Mouse (Mus musculus) mesoderm, embryonic 11.5 days (tissue): ENCODE results near the gene Smim5.

ENCODE experiments used
- DNase-seq: peaks from one replicate; pipeline ENCODE4 v3.0.0-alpha.2; 2012; ENCODE audit warnings: low read depth, low spot score

The Smim5 gene

DNA sequence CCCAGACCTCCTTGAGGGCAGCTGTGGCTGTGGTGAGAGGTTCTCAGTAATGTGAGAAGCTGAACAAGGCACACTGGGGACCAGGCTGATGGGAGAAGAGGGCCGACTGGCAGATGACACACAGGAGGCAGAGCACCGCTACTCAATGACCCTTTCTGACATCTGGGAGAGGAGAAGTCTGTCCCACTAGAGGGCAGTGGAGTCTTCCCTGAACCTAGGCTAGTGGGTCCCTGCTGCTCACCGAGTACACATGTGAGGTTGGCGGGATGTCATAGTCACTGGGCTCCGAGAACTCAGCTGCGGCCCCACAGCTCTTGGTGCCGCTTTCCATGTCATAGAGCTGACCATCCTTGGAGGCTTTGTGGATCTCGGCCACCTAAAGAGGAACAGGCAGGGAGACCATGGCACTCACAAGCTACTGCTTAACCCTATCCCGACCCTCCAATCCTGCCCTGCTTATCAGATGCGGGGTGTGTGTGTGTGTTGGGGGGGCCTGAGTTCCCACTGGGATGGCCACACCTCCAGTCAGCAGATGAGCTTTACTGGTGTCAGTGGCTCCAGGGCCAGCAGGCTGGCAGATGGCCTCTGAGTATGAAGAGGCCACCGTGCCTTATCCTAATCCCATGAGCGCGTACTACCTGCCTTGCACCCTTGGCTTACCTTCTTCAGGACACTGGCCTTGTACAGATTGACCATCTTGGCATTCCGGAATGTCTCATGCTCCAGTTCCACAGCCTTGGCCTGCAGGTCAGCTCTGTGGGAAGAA lies 4.8 kb upstream of the Smim5 start:
- DNase-seq = peak; percentile 36

DNA sequence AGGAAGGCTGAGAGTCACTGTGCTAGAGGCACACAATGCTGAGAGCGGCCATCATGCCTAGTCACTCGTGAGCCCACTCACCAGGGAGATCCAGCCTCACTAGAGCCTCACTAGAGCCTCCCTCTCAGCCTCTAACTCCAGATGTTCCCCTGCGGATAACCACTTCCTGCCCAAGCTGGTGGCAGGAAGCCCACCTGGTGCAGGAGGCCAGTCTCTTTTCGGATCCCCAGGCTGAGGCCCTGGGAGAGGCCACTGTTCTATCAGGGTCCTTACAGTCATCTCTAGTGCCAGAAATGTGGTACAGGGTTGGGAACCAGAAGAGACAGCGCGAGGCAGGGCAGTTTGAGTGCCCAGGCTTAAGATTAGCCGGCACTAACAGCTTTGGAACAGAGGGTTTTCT lies 1.3 kb upstream of the Smim5 start:
- no peak for DNase-seq

GRCm38 (mm10) chr11:115898886-115899285 lies 880 bp upstream of the Smim5 start:
- DNase-seq = peak; percentile 44

GRCm38 (mm10) chr11:115900561-115901337 lies 983 bp downstream of the Smim5 start:
- no peak for DNase-seq

- DNase-seq = no peak
Observed at GRCm38 (mm10) chr11:115901338-115902161, 1.8 kb downstream of the Smim5 start.

DNA sequence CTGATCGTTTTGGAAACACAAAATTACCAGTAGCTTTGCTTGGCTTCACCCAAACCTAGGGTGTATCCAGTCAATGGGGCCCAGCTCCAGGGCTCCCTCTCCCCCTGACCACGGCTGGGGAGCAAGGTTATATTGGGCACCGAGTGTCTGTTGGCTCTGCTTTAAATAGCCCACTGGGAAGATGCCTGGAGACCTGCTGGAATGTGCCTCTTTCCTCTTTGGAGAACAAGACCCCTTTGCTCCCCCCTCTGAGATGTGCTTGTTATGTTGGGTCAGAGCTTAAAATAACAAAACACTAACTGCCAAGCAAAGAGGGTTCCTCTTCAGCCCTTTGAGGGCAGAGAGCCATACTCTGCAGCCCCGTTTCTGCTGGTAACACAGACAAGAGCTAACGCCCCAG lies 2.4 kb downstream of the Smim5 start:
- no peak for DNase-seq

DNA sequence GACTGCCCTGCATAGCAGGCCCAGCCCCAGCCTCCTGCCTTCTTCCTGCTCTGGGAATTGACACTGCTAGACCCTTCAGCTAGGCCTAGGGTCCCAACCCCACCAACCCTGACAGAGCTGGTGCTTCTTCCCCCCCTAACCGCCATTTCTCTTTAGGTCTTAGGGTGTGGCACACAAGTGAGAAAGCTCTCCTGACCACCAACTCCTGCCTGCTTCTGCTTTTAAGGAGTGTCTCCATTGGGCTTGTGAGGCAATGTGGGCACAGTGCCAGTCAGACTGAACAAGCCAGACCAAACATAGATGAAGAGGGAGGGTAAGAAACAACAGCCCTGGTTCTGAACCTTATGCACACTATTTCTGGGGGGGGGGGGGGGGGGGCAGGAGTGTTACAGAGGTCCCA lies 3.1 kb downstream of the Smim5 start:
- DNase-seq = no peak

- DNase-seq = no peak
Observed at GRCm38 (mm10) chr11:115903384-115904230, 3.8 kb downstream of the Smim5 start.

GRCm38 (mm10) chr11:115904231-115904955 lies 4.6 kb downstream of the Smim5 start:
- DNase-seq = no peak

DNA sequence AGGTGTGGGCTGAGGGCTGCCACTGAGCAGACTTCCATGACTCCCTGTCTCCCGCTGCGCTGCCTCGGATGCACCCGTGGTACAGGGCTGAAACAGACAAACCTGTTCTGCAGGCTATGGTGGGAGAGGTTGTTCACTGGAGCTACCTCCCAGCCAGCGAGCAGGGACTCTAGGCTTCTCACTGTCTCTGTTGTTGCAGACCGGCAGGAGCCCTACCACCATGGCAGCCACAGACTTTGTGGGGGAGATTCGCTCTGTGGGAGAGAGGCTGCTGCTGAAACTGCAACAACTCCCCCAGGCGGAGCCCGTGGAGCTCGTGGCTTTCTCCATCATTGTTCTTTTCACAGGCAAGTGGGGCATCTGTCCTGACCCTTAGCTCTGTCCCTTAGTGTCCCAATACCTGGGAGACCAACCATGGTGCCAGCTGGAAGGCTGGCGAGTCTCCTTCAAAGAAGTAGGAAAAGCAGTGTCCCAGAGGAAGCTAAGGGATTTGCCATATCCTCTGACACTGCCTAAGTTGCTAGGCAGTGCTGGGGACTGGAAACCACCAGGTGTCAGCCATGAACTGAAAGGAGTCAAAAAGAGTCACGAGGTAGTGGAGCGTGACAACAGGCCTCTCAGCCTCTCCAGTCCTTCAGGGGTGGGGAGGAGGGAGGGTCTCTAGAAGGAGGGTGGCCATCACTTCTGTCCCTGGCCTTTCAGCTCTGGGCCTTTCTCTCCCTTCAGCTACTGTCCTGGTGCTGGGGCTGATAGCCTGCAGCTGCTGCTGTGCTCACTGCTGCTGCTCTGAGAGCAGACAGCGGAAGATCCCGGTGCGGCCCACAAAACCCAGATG lies 5.4 kb downstream of the Smim5 start:
- no peak for DNase-seq

GRCm38 (mm10) chr11:115906116-115906515 lies 6.3 kb downstream of the Smim5 start:
- no peak for DNase-seq

- DNase-seq = no peak
Observed at GRCm38 (mm10) chr11:115906521-115906920, 6.8 kb downstream of the Smim5 start.

- DNase-seq = no peak
Observed at GRCm38 (mm10) chr11:115911134-115911561, 11.4 kb downstream of the Smim5 start.

- DNase-seq = no peak
Observed at GRCm38 (mm10) chr11:115911632-115912376, 12.0 kb downstream of the Smim5 start, which contains the start of gene Smim6. Gene Smim6, plus strand, starts transcription at chr11:115912017.

- no peak for DNase-seq
Observed at GRCm38 (mm10) chr11:115916579-115916978, 16.8 kb downstream of the Smim5 start.

DNA sequence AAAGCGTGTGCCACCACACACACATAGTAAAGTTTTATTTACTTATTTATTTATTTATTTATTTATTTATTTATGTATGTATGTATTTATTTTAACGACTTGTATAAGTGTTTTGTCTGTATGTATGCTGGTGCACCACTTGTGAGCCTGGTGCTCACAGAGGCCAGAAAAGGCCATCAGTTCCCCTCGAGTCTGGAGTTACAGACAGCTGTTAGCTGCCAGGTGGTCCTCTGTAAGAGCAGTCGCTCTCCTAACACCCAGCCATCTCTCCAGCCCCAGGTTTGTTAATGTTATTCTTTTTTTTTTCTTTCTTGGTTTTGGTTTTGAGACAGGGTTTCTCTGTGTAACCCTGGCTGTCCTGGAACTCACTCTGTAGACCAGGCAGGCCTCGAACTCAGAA lies 18.9 kb downstream of the Smim5 start:
- no peak for DNase-seq

DNA sequence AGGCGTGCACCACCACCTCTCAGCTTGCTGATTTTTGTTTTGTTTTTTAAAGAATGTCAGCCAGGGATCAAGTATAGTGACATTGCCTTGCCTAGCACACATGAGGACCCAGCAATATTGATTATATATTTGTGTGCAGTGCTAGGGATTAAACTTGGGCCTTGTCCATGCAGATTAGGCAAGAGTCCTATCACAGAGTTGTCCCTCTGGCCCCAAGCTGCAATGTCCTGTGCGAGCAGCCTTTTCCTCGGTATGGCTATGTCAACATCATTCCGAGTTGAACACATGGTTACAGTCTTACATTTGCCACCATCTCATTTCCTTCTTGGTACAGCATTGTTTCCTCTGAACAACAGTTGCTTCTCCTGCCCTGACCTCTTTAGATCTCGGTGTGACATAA lies 19.3 kb downstream of the Smim5 start:
- DNase-seq = no peak

- peak; percentile 66 for DNase-seq
Observed at GRCm38 (mm10) chr11:115920110-115920818, 20.5 kb downstream of the Smim5 start.
